In the genomic region with DNA sequence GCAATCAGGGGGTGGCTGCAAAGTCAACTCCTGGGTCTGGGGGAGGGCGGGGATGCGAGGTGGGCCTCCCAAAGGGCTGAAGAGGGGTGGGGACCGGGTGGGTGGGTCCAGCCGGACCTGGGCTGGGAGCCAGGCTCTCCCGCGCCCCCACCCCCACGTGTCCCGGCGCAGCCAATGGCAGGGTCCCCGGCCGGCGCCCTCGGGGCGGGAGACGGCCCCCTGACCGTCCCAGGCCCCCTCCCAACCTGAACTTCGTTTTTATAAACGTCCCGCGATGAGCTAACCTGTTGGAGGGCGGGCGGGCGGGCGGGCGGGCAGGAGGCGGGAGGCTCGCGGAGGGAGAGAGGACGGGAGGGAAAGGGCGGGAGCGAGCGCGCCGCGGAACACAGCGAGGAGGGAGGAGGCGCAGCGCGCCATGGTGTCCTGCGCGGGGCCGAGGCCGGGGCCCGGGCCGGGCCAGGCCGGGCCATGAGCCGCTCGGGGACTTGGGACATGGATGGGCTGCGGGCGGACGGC, we compare ENCODE assay signal across 9 mouse cellular contexts. TPM values are rescaled to one million over a fixed set of nuclear protein-coding genes. Genes with fewer than 3 reads are reported as not detected.
DNase-seq lines count a peak whose midpoint lies in the region; ATAC-seq and TF ChIP-seq lines count a peak whose summit lies in the region.
"Had no signal": no experiment of that assay in that cellular context is flagged by ENCODE, and none has a peak within 500 bp of the region (broad histone marks: within the 10 kb centered on the region; RNA-seq: fewer than 3 reads in every experiment).

A gene (plus strand): TSS at position 469 of the 516 bp plus-strand sequence.

- no peak within 1 kb of the TSS for H3K27ac ChIP-seq in neural tube, embryonic 11.5 days (ENCODE audit: low read depth, low read length)
- no peak within 1 kb of the TSS for H3K27ac ChIP-seq in forebrain, embryonic 13.5 days
- peak within 1 kb of the TSS; percentile 90 for H3K27ac ChIP-seq in limb, embryonic 10.5 days
- H3K27ac ChIP-seq in small intestine, adult 2 months (ENCODE audit: insufficient read depth, low read depth, low read length): no peak within 1 kb of the TSS

- H3K4me2 ChIP-seq in neural tube, embryonic 11.5 days (ENCODE audit: low read depth): peak within 1 kb of the TSS; percentile 66
- H3K4me2 ChIP-seq in forebrain, embryonic 13.5 days: peak within 1 kb of the TSS; percentile 62

- peak; percentile 67; the same call in 1 of the 2 replicates for ATAC-seq in neural tube, embryonic 11.5 days (ENCODE audit: insufficient read depth, low FRiP score, low TSS enrichment)
- peak; percentile 51; the same call in 1 of the 2 replicates for ATAC-seq in forebrain, embryonic 13.5 days

- WGBS in neural tube, embryonic 11.5 days: 0% methylated on average over 22 of the region's 51 CpGs
- under 1% methylated on average over 24 of the region's 51 CpGs for WGBS in forebrain, embryonic 13.5 days
- under 1% methylated on average over 41 of the region's 51 CpGs for WGBS in limb, embryonic 10.5 days
- under 1% methylated on average over 39 of the region's 51 CpGs for WGBS in small intestine, adult 2 months

- H3K9me3 ChIP-seq in neural tube, embryonic 11.5 days (ENCODE audit: control insufficient read depth, low read length): no peaks in the 10 kb centered on the region
- no peaks in the 10 kb centered on the region for H3K9me3 ChIP-seq in forebrain, embryonic 13.5 days (replicated peaks)
- no peaks in the 10 kb centered on the region for H3K9me3 ChIP-seq in limb, embryonic 10.5 days (replicated peaks)

- H3K4me3 ChIP-seq in neural tube, embryonic 11.5 days (ENCODE audit: low read depth, low read length): peak within 1 kb of the TSS; percentile 33
- peak within 1 kb of the TSS; percentile 39 for H3K4me3 ChIP-seq in forebrain, embryonic 13.5 days
- H3K4me3 ChIP-seq in limb, embryonic 10.5 days: peak within 1 kb of the TSS; percentile 80
- H3K4me3 ChIP-seq in small intestine, adult 2 months (ENCODE audit: low read depth, low read length): peak within 1 kb of the TSS; percentile 41

- peaks cover 96% of the 10 kb centered on the region for H3K27me3 ChIP-seq in neural tube, embryonic 11.5 days (ENCODE audit: control insufficient read depth, insufficient read depth, low read length)
- peaks cover 97% of the 10 kb centered on the region for H3K27me3 ChIP-seq in forebrain, embryonic 13.5 days
- H3K27me3 ChIP-seq in limb, embryonic 10.5 days (ENCODE audit: low read depth, poor library complexity, severe bottlenecking): peaks cover 100% of the 10 kb centered on the region
- peaks cover 69% of the 10 kb centered on the region for H3K27me3 ChIP-seq in small intestine, adult 2 months (ENCODE audit: control insufficient read depth, insufficient read depth, low read length)

- TF ChIP-seq POLR2A in small intestine, adult 2 months (IDR thresholded peaks at IDR 0.05; ENCODE audit: low read depth, low read length): no peak

- DNase-seq in neural tube, embryonic 11.5 days (ENCODE audit: low spot score): no peak
- DNase-seq in neural tube, embryonic 10.5 days (ENCODE audit: extremely low spot score, low spot score): no peak
- peak; percentile 78 for DNase-seq in limb, embryonic 10.5 days (ENCODE audit: low spot score)
- no peak for DNase-seq in adrenal gland, postnatal 25 days
- no peak for DNase-seq in cerebellum, postnatal 25 days
- DNase-seq: thymus, postnatal 4 days had no signal

- H3K4me1 ChIP-seq in neural tube, embryonic 11.5 days (ENCODE audit: control insufficient read depth, insufficient read depth, low read length): 0 out of 2 replicates have a peak, but pooled peaks cover 4% of the 10 kb centered on the region
- peaks cover 13% of the 10 kb centered on the region for H3K4me1 ChIP-seq in forebrain, embryonic 13.5 days
- H3K4me1 ChIP-seq in limb, embryonic 10.5 days: peaks cover 53% of the 10 kb centered on the region
- peaks cover 10% of the 10 kb centered on the region for H3K4me1 ChIP-seq in small intestine, adult 2 months (ENCODE audit: control insufficient read depth, insufficient read depth, insufficient read length, low read length)

- H3K36me3 ChIP-seq in neural tube, embryonic 11.5 days (ENCODE audit: control insufficient read depth, insufficient read depth, low read length): no peaks in the 10 kb centered on the region
- H3K36me3 ChIP-seq in forebrain, embryonic 13.5 days (ENCODE audit: poor library complexity, severe bottlenecking): no peaks in the 10 kb centered on the region
- no peaks in the 10 kb centered on the region for H3K36me3 ChIP-seq in limb, embryonic 10.5 days
- no peaks in the 10 kb centered on the region for H3K36me3 ChIP-seq in small intestine, adult 2 months (ENCODE audit: control insufficient read depth, insufficient read depth, low read length)

- TF ChIP-seq CTCF in small intestine, adult 2 months (IDR thresholded peaks at IDR 0.05; ENCODE audit: extremely low read depth, insufficient read length, insufficient replicate concordance, low read depth, low read length): no peak

- H3K9ac ChIP-seq in neural tube, embryonic 11.5 days (ENCODE audit: low read length): peak within 1 kb of the TSS; percentile 5; the same call in 1 of the 2 replicates
- peak within 1 kb of the TSS; percentile 34; the same call in 1 of the 2 replicates for H3K9ac ChIP-seq in forebrain, embryonic 13.5 days

RNA-seq across cellular contexts. Expression of the gene that starts here (rescaled TPM):
- 0.41 and 1.0 TPM in 2 replicates for polyA plus RNA-seq in neural tube, embryonic 11.5 days (2014; fragmentation: Nextera tagmentation; extraction: Ambion mirVana)
- polyA plus RNA-seq in forebrain, embryonic 13.5 days (2015; fragmentation: Nextera tagmentation; extraction: Ambion mirVana): not detected in 2 replicates
- 9.3 and 17.8 TPM in 2 replicates for polyA plus RNA-seq in limb, embryonic 10.5 days (2016; fragmentation: Nextera tagmentation; extraction: Ambion mirVana)
- not detected in 2 replicates for polyA plus RNA-seq in small intestine, adult 2 months (2012; rRNA removed)
- total RNA-seq in adrenal gland, postnatal 25 days (2021): not detected in 2 replicates
- total RNA-seq: megakaryocyte-erythroid progenitor cell, adult 5-6 weeks had no signal

Comparison
In these comparisons a context has a peak if more than half of its experiments do, and no peak if none do; other contexts are left out.
1. Peak in ATAC-seq, H3K4me3 ChIP-seq, H3K9ac ChIP-seq and H3K4me2 ChIP-seq in forebrain, embryonic 13.5 days; RNA of the gene not detected or under 1 TPM.